In the genomic region with DNA sequence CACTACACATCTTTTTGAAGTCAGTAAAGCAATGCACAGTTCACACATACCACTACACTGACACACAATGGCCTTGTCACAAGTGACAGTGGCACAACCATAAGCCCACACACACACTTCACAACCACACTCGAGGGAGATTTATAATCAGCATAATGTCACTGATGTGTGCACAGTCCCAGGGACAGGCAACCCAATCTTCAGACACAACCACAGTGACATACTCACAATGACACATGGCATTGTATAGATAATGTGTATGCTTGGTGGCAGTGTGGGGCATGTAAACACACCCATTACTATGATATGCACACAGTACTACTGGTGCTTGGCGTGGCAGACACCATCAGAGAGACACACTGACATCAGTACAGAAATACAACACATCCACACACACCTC, we compare ENCODE assay signal across 8 mouse cellular contexts. TPM values are rescaled to one million over a fixed set of nuclear protein-coding genes. Genes with fewer than 3 reads are reported as not detected.
DNase-seq lines count a peak whose midpoint lies in the region; ATAC-seq and TF ChIP-seq lines count a peak whose summit lies in the region.

No protein-coding gene starts in this region.

- DNase-seq in kidney, postnatal 0 days (ENCODE audit: low spot score) = no peak
- DNase-seq in kidney, postnatal 4 days = no peak
- DNase-seq in c-Kit-positive CD71-positive TER-119-negative erythroid progenitor cells, embryonic 14.5 days (ENCODE audit: low read depth) = peak; percentile 61
- DNase-seq in midbrain, embryonic 14.5 days = no peak
- DNase-seq in ovary, adult 18-20 months (ENCODE audit: low spot score) = no peak
- no peak for DNase-seq in gastrocnemius, postnatal 36 days
- no peak for DNase-seq in embryo, embryonic 9.5 days (ENCODE audit: extremely low spot score)

- TF ChIP-seq CTCF in kidney, postnatal 0 days (IDR thresholded peaks at IDR 0.05; ENCODE audit: low read depth) = no peak

- H3K27me3 ChIP-seq in kidney, postnatal 0 days (ENCODE audit: insufficient read depth, low read length) = no peaks in the 10 kb centered on the region
- no peaks in the 10 kb centered on the region for H3K27me3 ChIP-seq in hindbrain, embryonic 12.5 days
- H3K27me3 ChIP-seq in midbrain, embryonic 14.5 days (ENCODE audit: control insufficient read depth, insufficient read depth, low read length) = no peaks in the 10 kb centered on the region

- peak overlapping the region; percentile 81 for H3K27ac ChIP-seq in kidney, postnatal 0 days
- H3K27ac ChIP-seq in hindbrain, embryonic 12.5 days = peak overlapping the region; percentile 70
- 0 out of 2 replicates have a peak overlapping the region, but pooled peaks have one; percentile 37 for H3K27ac ChIP-seq in midbrain, embryonic 14.5 days (replicated peaks; ENCODE audit: low read depth, low read length)

- WGBS in kidney, postnatal 0 days = 39% methylated on average over 2 of the region's 2 CpGs
- 53% methylated on average over 2 of the region's 2 CpGs for WGBS in hindbrain, embryonic 12.5 days
- 39% methylated on average over 2 of the region's 2 CpGs for WGBS in midbrain, embryonic 14.5 days

- intact Hi-C loops in gastrocnemius, postnatal 36 days (cut with DNase I) = loop anchor here (2.0 to 10.0 kb wide), 2 partner anchors 17 to 319 kb away; a partner anchor contains a TSS

- H3K9ac ChIP-seq in kidney, postnatal 0 days (ENCODE audit: low read depth, low read length) = no peak overlapping the region
- no peak overlapping the region for H3K9ac ChIP-seq in hindbrain, embryonic 12.5 days
- no peak overlapping the region for H3K9ac ChIP-seq in midbrain, embryonic 14.5 days (replicated peaks; ENCODE audit: low read length)

- H3K4me3 ChIP-seq in kidney, postnatal 0 days (replicated peaks; ENCODE audit: low read depth, low read length) = no peak overlapping the region
- H3K4me3 ChIP-seq in hindbrain, embryonic 12.5 days = no peak overlapping the region; the same call in 1 of the 2 replicates
- no peak overlapping the region for H3K4me3 ChIP-seq in midbrain, embryonic 14.5 days (replicated peaks; ENCODE audit: low read depth, low read length)

- no peaks in the 10 kb centered on the region; the same call in 1 of the 2 replicates for H3K4me1 ChIP-seq in kidney, postnatal 0 days (replicated peaks; ENCODE audit: insufficient read depth, low read length)
- H3K4me1 ChIP-seq in hindbrain, embryonic 12.5 days = peaks cover 31% of the 10 kb centered on the region
- H3K4me1 ChIP-seq in midbrain, embryonic 14.5 days (ENCODE audit: control insufficient read depth, insufficient read depth, low read length) = peaks cover 19% of the 10 kb centered on the region

- H3K9me3 ChIP-seq in kidney, postnatal 0 days (replicated peaks; ENCODE audit: low read length) = no peaks in the 10 kb centered on the region
- no peaks in the 10 kb centered on the region for H3K9me3 ChIP-seq in hindbrain, embryonic 12.5 days (replicated peaks)
- no peaks in the 10 kb centered on the region for H3K9me3 ChIP-seq in midbrain, embryonic 14.5 days (ENCODE audit: control insufficient read depth, low read length)

- no peak for ATAC-seq in kidney, postnatal 0 days (replicated peaks; ENCODE audit: low FRiP score, low read depth)
- no peak for ATAC-seq in hindbrain, embryonic 12.5 days (ENCODE audit: low FRiP score)
- ATAC-seq in midbrain, embryonic 14.5 days (ENCODE audit: low FRiP score, low TSS enrichment) = no peak

- H3K36me3 ChIP-seq in kidney, postnatal 0 days (ENCODE audit: insufficient read depth, low read length) = no peaks in the 10 kb centered on the region
- H3K36me3 ChIP-seq in hindbrain, embryonic 12.5 days = no peaks in the 10 kb centered on the region
- no peaks in the 10 kb centered on the region for H3K36me3 ChIP-seq in midbrain, embryonic 14.5 days (ENCODE audit: control insufficient read depth, insufficient read depth, low read length)

- no peak overlapping the region; the same call in 1 of the 2 replicates for H3K4me2 ChIP-seq in kidney, postnatal 0 days (ENCODE audit: low read length)
- peak overlapping the region; percentile 71 for H3K4me2 ChIP-seq in hindbrain, embryonic 12.5 days (replicated peaks)
- peak overlapping the region; percentile 79 for H3K4me2 ChIP-seq in midbrain, embryonic 14.5 days (ENCODE audit: low read length)

RNA-seq across cellular contexts. Expression of a gene that starts 9.6 kb away (rescaled TPM):
- polyA plus RNA-seq in kidney, postnatal 0 days (2015; fragmentation: Nextera tagmentation; extraction: Ambion mirVana) = 14.2 and 17.1 TPM in 2 replicates
- polyA plus RNA-seq in hindbrain, embryonic 12.5 days (2016; fragmentation: Nextera tagmentation; extraction: Ambion mirVana) = 43.4 and 46.7 TPM in 2 replicates
- 17.6 and 24.1 TPM in 2 replicates for polyA plus RNA-seq in midbrain, embryonic 14.5 days (2014; fragmentation: Nextera tagmentation; extraction: Ambion mirVana)
- 10 to 100 TPM; 40.7 to 44.6 TPM for total RNA-seq in gastrocnemius, postnatal 36 days (2021)

RNA-seq across cellular contexts. Expression of a gene that starts 12.0 kb away (rescaled TPM):
- polyA plus RNA-seq in kidney, postnatal 0 days (2015; fragmentation: Nextera tagmentation; extraction: Ambion mirVana) = 12.4 and 13.1 TPM in 2 replicates
- 20.0 and 21.1 TPM in 2 replicates for polyA plus RNA-seq in hindbrain, embryonic 12.5 days (2016; fragmentation: Nextera tagmentation; extraction: Ambion mirVana)
- 16.8 and 24.8 TPM in 2 replicates for polyA plus RNA-seq in midbrain, embryonic 14.5 days (2014; fragmentation: Nextera tagmentation; extraction: Ambion mirVana)
- total RNA-seq in gastrocnemius, postnatal 36 days (2021) = 1 to 10 TPM; 1.4 to 2.2 TPM

RNA-seq across cellular contexts. Expression of a gene that starts 22.7 kb away (rescaled TPM):
- polyA plus RNA-seq in kidney, postnatal 0 days (2015; fragmentation: Nextera tagmentation; extraction: Ambion mirVana) = 28.2 and 32.0 TPM in 2 replicates
- 23.3 and 25.4 TPM in 2 replicates for polyA plus RNA-seq in hindbrain, embryonic 12.5 days (2016; fragmentation: Nextera tagmentation; extraction: Ambion mirVana)
- polyA plus RNA-seq in midbrain, embryonic 14.5 days (2014; fragmentation: Nextera tagmentation; extraction: Ambion mirVana) = 36.4 and 44.7 TPM in 2 replicates
- total RNA-seq in gastrocnemius, postnatal 36 days (2021) = 10 to 100 TPM; 12.2 to 15.1 TPM

RNA-seq across cellular contexts. Expression of a gene that starts 36.8 kb away (rescaled TPM):
- 3.1 and 3.4 TPM in 2 replicates for polyA plus RNA-seq in kidney, postnatal 0 days (2015; fragmentation: Nextera tagmentation; extraction: Ambion mirVana)
- 0.79 and 2.0 TPM in 2 replicates for polyA plus RNA-seq in hindbrain, embryonic 12.5 days (2016; fragmentation: Nextera tagmentation; extraction: Ambion mirVana)
- 0.11 and 1.6 TPM in 2 replicates for polyA plus RNA-seq in midbrain, embryonic 14.5 days (2014; fragmentation: Nextera tagmentation; extraction: Ambion mirVana)
- total RNA-seq in gastrocnemius, postnatal 36 days (2021) = 1 to 10 TPM; 1.7 to 1.8 TPM

RNA-seq across cellular contexts. Expression of a gene that starts 52.2 kb away (rescaled TPM):
- polyA plus RNA-seq in kidney, postnatal 0 days (2015; fragmentation: Nextera tagmentation; extraction: Ambion mirVana) = 0.08 and 0.11 TPM in 2 replicates
- polyA plus RNA-seq in hindbrain, embryonic 12.5 days (2016; fragmentation: Nextera tagmentation; extraction: Ambion mirVana) = not detected in 2 replicates
- polyA plus RNA-seq in midbrain, embryonic 14.5 days (2014; fragmentation: Nextera tagmentation; extraction: Ambion mirVana) = not detected in 2 replicates
- total RNA-seq in gastrocnemius, postnatal 36 days (2021) = under 1 TPM; 0.20 TPM
